ENCODE assay signal across 9 mouse cellular contexts in genomic region chr7:45638623-45639401, GRCm38 (mm10). TPM values are rescaled to one million over a fixed set of nuclear protein-coding genes. Genes with fewer than 3 reads are reported as not detected.
DNase-seq lines count a peak whose midpoint lies in the region; ATAC-seq lines count a peak whose summit lies in the region.
"Had no signal": no experiment of that assay in that cellular context is flagged by ENCODE, and none has a peak within 500 bp of the region (broad histone marks: within the 10 kb centered on the region; RNA-seq: fewer than 3 reads in every experiment).

No protein-coding gene starts in this region.

- no peaks in the 10 kb centered on the region for H3K27me3 ChIP-seq in forebrain, embryonic 16.5 days (replicated peaks; ENCODE audit: control insufficient read depth, insufficient read depth, low read length)
- H3K27me3 ChIP-seq in liver, embryonic 13.5 days: 0 out of 2 replicates have a peak, but pooled peaks cover 5% of the 10 kb centered on the region
- H3K27me3 ChIP-seq in neural tube, embryonic 15.5 days (replicated peaks): no peaks in the 10 kb centered on the region

- H3K4me1 ChIP-seq in forebrain, embryonic 16.5 days (replicated peaks; ENCODE audit: control insufficient read depth, insufficient read depth, low read length): peaks cover 22% of the 10 kb centered on the region
- H3K4me1 ChIP-seq in liver, embryonic 13.5 days (replicated peaks): peaks cover 25% of the 10 kb centered on the region
- peaks cover 34% of the 10 kb centered on the region for H3K4me1 ChIP-seq in neural tube, embryonic 15.5 days

- no peaks in the 10 kb centered on the region for H3K9me3 ChIP-seq in forebrain, embryonic 16.5 days (ENCODE audit: control insufficient read depth, low read length)
- H3K9me3 ChIP-seq in liver, embryonic 13.5 days (replicated peaks): no peaks in the 10 kb centered on the region
- no peaks in the 10 kb centered on the region for H3K9me3 ChIP-seq in neural tube, embryonic 15.5 days (replicated peaks)

- ATAC-seq in forebrain, embryonic 16.5 days: peak; percentile 92
- peak; percentile 61 for ATAC-seq in liver, embryonic 13.5 days (ENCODE audit: low read depth)
- ATAC-seq in neural tube, embryonic 15.5 days (ENCODE audit: low FRiP score): peak; percentile 88

- DNase-seq in 3T3-L1 (ENCODE audit: low read depth, low spot score): peak; percentile 83
- peak; percentile 99 for DNase-seq in cerebellum, adult 11-12 months
- DNase-seq in heart, postnatal 14 days: peak; percentile 85 to 90
- DNase-seq in large intestine, adult 2 months (ENCODE audit: low read depth, low spot score): peak; percentile 88
- peak; percentile 34 for DNase-seq in liver, embryonic 13.5 days
- peak; percentile 79 to 92 for DNase-seq in urinary bladder, postnatal 36 days (ENCODE audit: low spot score in 2 of 2)

- H3K9ac ChIP-seq in forebrain, embryonic 16.5 days (replicated peaks; ENCODE audit: low read depth, low read length): peak overlapping the region; percentile 14; the same call in 1 of the 2 replicates
- H3K9ac ChIP-seq in liver, embryonic 13.5 days: no peak overlapping the region
- H3K9ac ChIP-seq in neural tube, embryonic 15.5 days (replicated peaks): peak overlapping the region; percentile 41

- no peak overlapping the region for H3K27ac ChIP-seq in forebrain, embryonic 16.5 days (ENCODE audit: low read length)
- H3K27ac ChIP-seq in liver, embryonic 13.5 days: no peak overlapping the region
- H3K27ac ChIP-seq in neural tube, embryonic 15.5 days (replicated peaks): peak overlapping the region; percentile 65

- WGBS in forebrain, embryonic 16.5 days: 20% methylated on average over 29 of the region's 29 CpGs
- WGBS in large intestine, adult 2 months: 39% methylated on average over 29 of the region's 29 CpGs
- WGBS in liver, embryonic 13.5 days (ENCODE audit: insufficient replicate concordance): 68% methylated on average over 29 of the region's 29 CpGs
- 17% methylated on average over 29 of the region's 29 CpGs for WGBS in neural tube, embryonic 15.5 days

- intact Hi-C loops in heart, postnatal 14 days (cut with DNase I): no loop called here

- no peaks in the 10 kb centered on the region; the same call in 1 of the 2 replicates for H3K36me3 ChIP-seq in forebrain, embryonic 16.5 days (ENCODE audit: control insufficient read depth, insufficient read depth)
- no peaks in the 10 kb centered on the region for H3K36me3 ChIP-seq in liver, embryonic 13.5 days
- peaks cover 12% of the 10 kb centered on the region; the same call in 1 of the 2 replicates for H3K36me3 ChIP-seq in neural tube, embryonic 15.5 days

- H3K4me2 ChIP-seq in forebrain, embryonic 16.5 days (ENCODE audit: low read length): peak overlapping the region; percentile 49
- H3K4me2 ChIP-seq in liver, embryonic 13.5 days: peak overlapping the region; percentile 28; the same call in 1 of the 2 replicates
- peak overlapping the region; percentile 60 for H3K4me2 ChIP-seq in neural tube, embryonic 15.5 days

- H3K4me3 ChIP-seq in forebrain, embryonic 16.5 days (replicated peaks; ENCODE audit: low read length): peak overlapping the region; percentile 34
- H3K4me3 ChIP-seq in liver, embryonic 13.5 days (replicated peaks): no peak overlapping the region
- peak overlapping the region; percentile 34 for H3K4me3 ChIP-seq in neural tube, embryonic 15.5 days (replicated peaks)

RNA-seq across cellular contexts. Expression of gene Mamstr, which starts 1.0 kb away (rescaled TPM):
- 2.8 and 4.2 TPM in 2 replicates for polyA plus RNA-seq in forebrain, embryonic 16.5 days (2015; fragmentation: Nextera tagmentation; extraction: Ambion mirVana)
- total RNA-seq in heart, postnatal 14 days (2021): 1 to 10 TPM; 6.4 to 6.9 TPM
- polyA plus RNA-seq in large intestine, adult 2 months (2012; rRNA removed): 0.77 and 1.3 TPM in 2 replicates
- 0.46 and 0.51 TPM in 2 replicates for polyA plus RNA-seq in liver, embryonic 13.5 days (2015; fragmentation: Nextera tagmentation; extraction: Ambion mirVana)
- polyA plus RNA-seq in neural tube, embryonic 15.5 days (2015; fragmentation: Nextera tagmentation; extraction: Ambion mirVana): 4.5 and 5.6 TPM in 2 replicates

RNA-seq across cellular contexts. Expression of gene Rasip1, which starts 11.5 kb away (rescaled TPM):
- 13.5 and 15.1 TPM in 2 replicates for polyA plus RNA-seq in forebrain, embryonic 16.5 days (2015; fragmentation: Nextera tagmentation; extraction: Ambion mirVana)
- 10 to 100 TPM; 42.6 to 42.8 TPM for total RNA-seq in heart, postnatal 14 days (2021)
- 5.0 and 5.3 TPM in 2 replicates for polyA plus RNA-seq in large intestine, adult 2 months (2012; rRNA removed)
- polyA plus RNA-seq in liver, embryonic 13.5 days (2015; fragmentation: Nextera tagmentation; extraction: Ambion mirVana): 2.4 and 2.5 TPM in 2 replicates
- polyA plus RNA-seq in neural tube, embryonic 15.5 days (2015; fragmentation: Nextera tagmentation; extraction: Ambion mirVana): 15.4 and 17.6 TPM in 2 replicates

RNA-seq across cellular contexts. Expression of gene Izumo1, which starts 17.2 kb away (rescaled TPM):
- polyA plus RNA-seq in forebrain, embryonic 16.5 days (2015; fragmentation: Nextera tagmentation; extraction: Ambion mirVana): not detected in 2 replicates
- under 1 TPM; 0.54 to 0.67 TPM for total RNA-seq in heart, postnatal 14 days (2021)
- 0.07 and 0.25 TPM in 2 replicates for polyA plus RNA-seq in large intestine, adult 2 months (2012; rRNA removed)
- 0.10 TPM in 1 of 2 replicates, not detected in the other for polyA plus RNA-seq in liver, embryonic 13.5 days (2015; fragmentation: Nextera tagmentation; extraction: Ambion mirVana)
- 0.14 TPM in 1 of 2 replicates, not detected in the other for polyA plus RNA-seq in neural tube, embryonic 15.5 days (2015; fragmentation: Nextera tagmentation; extraction: Ambion mirVana)
- total RNA-seq: neutrophil, adult 5-6 weeks had no signal

RNA-seq across cellular contexts. Expression of gene Fut1, which starts 21.7 kb away (rescaled TPM):
- polyA plus RNA-seq in forebrain, embryonic 16.5 days (2015; fragmentation: Nextera tagmentation; extraction: Ambion mirVana): not detected in 2 replicates
- under 1 TPM in 1 of 2 experiments, not detected in 1; 0.12 TPM for total RNA-seq in heart, postnatal 14 days (2021)
- 2.5 and 2.7 TPM in 2 replicates for polyA plus RNA-seq in large intestine, adult 2 months (2012; rRNA removed)
- not detected in 2 replicates for polyA plus RNA-seq in liver, embryonic 13.5 days (2015; fragmentation: Nextera tagmentation; extraction: Ambion mirVana)
- polyA plus RNA-seq in neural tube, embryonic 15.5 days (2015; fragmentation: Nextera tagmentation; extraction: Ambion mirVana): 0.69 TPM in 1 of 2 replicates, not detected in the other
- total RNA-seq: neutrophil, adult 5-6 weeks had no signal

RNA-seq across cellular contexts. Expression of gene Fgf21, which starts 23.5 kb away (rescaled TPM):
- not detected in 2 replicates for polyA plus RNA-seq in forebrain, embryonic 16.5 days (2015; fragmentation: Nextera tagmentation; extraction: Ambion mirVana)
- not detected for total RNA-seq in heart, postnatal 14 days (2021)
- 0.25 and 0.29 TPM in 2 replicates for polyA plus RNA-seq in large intestine, adult 2 months (2012; rRNA removed)
- not detected in 2 replicates for polyA plus RNA-seq in liver, embryonic 13.5 days (2015; fragmentation: Nextera tagmentation; extraction: Ambion mirVana)
- 0.17 and 2.3 TPM in 2 replicates for polyA plus RNA-seq in neural tube, embryonic 15.5 days (2015; fragmentation: Nextera tagmentation; extraction: Ambion mirVana)
- total RNA-seq: neutrophil, adult 5-6 weeks had no signal

Comparison
In these comparisons a context has a peak if more than half of its experiments do, and no peak if none do; other contexts are left out.
1. DNase-seq: peak in every context shown above with its lines; median percentile 99 in cerebellum, adult 11-12 months; 88 in large intestine, adult 2 months; 88 in heart, postnatal 14 days; 86 in urinary bladder, postnatal 36 days; 83 in 3T3-L1; 34 in liver, embryonic 13.5 days.